Mouse (Mus musculus): Measurements from ENCODE around the gene Prrt2.
A peak's percentile ranks its signal among the peaks of the same experiment; 100 is the strongest.

Prrt2 gene

DNA sequence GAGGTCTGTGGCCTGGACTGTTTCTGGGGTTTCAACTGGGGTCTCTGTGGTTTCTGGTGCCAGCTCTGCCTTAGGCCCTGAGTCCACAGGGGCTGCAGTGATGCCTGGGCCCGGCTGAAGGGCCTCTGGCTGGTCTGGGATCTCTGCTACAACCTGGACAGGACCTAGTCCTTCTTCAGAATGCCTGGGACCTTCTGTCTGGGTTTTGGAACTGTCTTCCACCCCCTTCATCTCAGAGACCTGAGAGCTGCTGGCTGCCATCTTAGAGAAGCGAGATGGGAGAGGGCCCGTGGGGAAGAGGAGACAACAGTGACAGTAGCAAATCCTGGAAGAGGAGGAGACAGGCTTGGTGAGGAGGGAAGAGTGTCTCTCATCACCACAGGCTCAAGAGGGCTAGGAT, 980 bp downstream of the Prrt2 start:
- no peak for DNase-seq (ENCODE audit: low spot score)

DNA sequence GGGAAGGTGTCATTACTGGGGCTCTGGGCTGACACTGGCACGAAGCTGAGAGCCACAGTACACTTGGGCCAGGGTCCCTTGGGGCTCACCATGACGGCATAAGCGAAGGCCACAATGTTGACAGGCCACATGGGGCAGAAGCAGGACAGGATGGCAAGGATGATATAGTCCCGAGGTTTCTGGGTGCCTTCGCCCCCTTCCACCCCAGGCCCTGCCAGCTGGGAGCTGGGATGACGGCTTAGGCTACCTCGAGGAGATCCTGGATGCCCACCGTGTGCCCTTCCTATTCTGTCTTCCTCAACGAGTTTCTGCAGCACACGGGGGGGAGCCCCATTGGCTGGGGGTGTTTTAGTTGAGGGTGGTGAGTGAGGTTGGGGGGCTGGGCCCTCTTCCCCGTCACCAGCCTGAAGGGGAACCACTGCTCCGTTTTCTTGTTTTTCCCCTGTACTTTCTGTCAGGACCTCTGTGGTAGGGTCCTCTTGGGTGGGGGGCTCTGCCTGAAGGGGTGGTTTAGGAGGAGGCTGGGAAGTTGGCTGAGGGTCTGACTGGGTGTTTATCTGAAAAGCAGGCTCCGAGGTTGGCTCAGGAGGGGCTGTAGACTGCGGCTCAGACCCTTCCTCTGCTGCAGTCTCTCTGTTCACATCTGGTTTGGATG, 1.6 kb downstream of the Prrt2 start:
- no peak for DNase-seq (ENCODE audit: low spot score)

- no peak for DNase-seq (ENCODE audit: low spot score)
These were observed 2.4 kb downstream of the Prrt2 start for GRCm38 (mm10) chr7:127018416-127019305.

DNA sequence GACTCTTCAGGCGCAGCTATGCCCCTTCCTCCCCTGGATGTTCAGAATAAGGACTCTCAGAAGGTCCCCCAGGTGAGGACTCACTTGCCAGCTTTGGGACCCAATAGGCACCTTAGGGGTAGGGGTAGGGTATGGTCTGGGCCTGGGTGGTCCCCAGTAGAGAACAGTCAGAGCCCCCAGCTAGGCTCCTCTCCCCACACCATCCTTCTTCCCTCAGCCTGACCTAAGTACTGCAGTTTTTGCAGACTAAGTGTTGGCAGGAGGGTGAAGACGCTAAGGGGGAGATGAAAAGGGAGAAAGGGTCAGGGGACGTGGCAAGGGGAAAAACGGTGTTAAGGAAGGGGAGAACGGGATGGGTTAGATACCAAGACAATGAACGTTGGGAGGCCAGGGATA, 3.1 kb downstream of the Prrt2 start:
- no peak for DNase-seq (ENCODE audit: low spot score)

DNA sequence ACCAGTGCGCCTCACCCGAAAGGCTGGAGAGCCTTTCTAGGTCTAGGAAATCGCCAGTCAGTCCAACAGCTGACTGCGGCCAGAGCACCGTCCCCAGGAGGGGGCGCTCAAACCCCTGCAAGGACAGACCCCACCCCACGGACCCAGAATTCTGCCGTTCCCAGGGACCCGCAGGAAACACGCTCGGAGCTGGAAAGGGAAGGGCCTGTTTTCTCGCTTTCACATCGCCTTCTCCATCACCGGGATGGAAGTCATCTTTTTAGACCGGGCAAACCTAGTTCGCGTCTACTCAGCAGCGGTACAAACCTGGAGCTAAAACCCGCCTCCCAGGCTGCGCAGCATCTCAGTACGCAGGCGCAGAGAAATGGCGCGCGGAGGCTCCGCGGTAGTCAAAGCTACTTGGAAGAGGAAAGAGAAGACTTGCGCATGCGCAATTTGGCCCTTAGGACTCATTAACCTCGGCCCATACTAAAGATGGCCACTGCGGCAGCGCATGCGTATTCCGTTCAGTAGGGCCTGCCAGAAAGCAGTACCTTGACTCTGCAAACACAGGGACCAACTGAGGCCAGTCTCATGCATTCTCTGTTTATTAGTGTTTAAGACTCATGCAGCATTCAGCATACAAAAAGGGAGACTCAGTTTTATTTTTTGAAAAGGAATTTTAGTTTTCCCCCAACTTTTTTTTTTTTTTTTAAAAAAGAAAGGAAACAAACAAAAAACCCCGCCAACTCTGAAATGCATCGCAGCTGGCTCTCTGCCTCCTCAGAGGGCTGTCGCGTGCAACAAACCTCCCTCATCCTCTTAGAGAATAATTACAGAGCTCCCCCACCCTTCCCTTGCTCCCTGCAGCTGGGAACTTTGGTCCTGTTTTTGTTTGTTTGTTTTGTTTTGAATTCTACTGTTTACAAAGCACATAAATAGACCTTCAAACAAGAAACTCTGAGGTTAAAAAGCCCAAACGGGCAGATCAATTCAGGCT, 3.8 kb downstream of the Prrt2 start, which contains the start of gene Pagr1a:
TSS of gene Pagr1a (minus strand) at position 382 of the 979 bp plus-strand sequence.
- peak; percentile 96 for DNase-seq (ENCODE audit: low spot score)

DNA sequence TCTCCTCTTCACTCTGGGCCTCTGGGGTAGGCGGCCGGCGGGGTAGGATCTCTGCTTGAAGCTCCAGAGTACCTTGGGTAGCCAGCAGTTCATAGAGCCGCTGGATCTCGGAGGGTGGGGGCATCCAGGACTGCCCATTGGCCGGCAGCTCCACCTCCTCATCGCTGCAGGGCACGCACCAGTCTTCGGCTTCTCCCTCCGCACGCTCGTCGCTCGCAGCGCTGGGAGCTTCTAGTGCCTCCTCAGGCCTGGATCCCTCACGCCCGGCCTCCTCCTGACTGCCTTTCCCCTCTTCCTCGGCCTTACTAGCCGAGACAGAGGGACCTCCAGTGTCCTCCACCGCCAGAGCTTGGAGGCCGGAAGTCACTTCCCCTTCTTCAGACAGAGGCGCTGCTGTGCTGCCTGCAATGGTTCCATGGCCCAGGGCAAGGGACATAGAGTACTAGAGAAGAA, 4.5 kb downstream of the Prrt2 start:
- no peak for DNase-seq (ENCODE audit: low spot score)

DNA sequence TGATC, 4.7 kb downstream of the Prrt2 start, which contains the start of gene Pagr1b:
TSS of gene Pagr1b (minus strand) at position 4 of the 5 bp plus-strand sequence.
- DNase-seq (ENCODE audit: low spot score) = no peak

GRCm38 (mm10) chr7:127016081-127016480, 4.9 kb downstream of the Prrt2 start:
- no peak for DNase-seq (ENCODE audit: low spot score)

GRCm38 (mm10) chr7:127014993-127015392, 6.0 kb downstream of the Prrt2 start:
- DNase-seq (ENCODE audit: low spot score) = no peak

- DNase-seq (ENCODE audit: low spot score) = no peak
These were observed 6.7 kb downstream of the Prrt2 start, which contains the start of gene Mvp for GRCm38 (mm10) chr7:127014320-127014719. Gene Mvp, minus strand, starts transcription at chr7:127014621.

DNA sequence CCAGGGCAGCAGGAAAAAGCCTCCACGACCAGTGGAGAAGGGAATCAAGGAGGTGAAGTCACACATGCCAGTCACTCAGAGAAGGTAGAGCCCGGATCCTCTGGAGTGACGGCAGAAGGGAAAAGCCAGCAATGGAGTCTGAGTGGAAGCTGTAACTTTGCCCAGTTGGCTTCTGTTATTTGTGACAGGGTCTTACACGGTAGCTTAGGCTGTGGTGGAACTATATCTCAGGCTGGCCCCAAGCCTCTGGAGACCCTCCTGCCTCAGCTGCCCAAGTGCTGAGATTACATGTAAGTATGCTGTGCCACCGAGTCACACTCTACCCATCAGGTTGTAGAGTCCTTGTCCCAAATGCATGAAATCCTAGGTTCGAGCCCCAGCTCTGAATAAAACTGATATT, 7.6 kb downstream of the Prrt2 start:
- DNase-seq (ENCODE audit: low spot score) = no peak

- DNase-seq (ENCODE audit: low spot score) = no peak
These were observed 8.2 kb downstream of the Prrt2 start for GRCm38 (mm10) chr7:127012845-127013244.

GRCm38 (mm10) chr7:127012374-127012773, 8.6 kb downstream of the Prrt2 start:
- no peak for DNase-seq (ENCODE audit: low spot score)

- DNase-seq (ENCODE audit: low spot score) = no peak
These were observed 9.3 kb downstream of the Prrt2 start for GRCm38 (mm10) chr7:127011717-127012116.

DNA sequence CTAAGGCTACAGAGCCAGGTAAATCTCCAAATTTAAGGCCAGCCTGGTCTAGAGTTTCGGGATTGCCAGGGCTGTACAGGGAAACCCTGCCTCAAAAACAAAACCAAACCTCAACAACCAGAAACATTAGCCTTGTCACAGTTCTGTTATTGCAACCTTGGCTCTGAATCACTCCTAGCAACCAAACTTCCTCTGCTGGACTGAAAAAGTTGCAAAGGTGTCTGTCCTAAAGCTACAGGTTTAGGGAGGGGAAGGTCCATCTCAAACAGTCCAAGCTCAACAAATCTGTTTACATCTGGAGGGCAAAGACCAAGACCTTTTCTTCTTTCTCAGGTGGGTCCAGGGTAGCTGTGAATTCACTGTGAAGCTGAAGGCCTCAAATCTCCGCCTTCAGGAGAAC, 10.0 kb downstream of the Prrt2 start:
- DNase-seq (ENCODE audit: low spot score) = no peak

DNA sequence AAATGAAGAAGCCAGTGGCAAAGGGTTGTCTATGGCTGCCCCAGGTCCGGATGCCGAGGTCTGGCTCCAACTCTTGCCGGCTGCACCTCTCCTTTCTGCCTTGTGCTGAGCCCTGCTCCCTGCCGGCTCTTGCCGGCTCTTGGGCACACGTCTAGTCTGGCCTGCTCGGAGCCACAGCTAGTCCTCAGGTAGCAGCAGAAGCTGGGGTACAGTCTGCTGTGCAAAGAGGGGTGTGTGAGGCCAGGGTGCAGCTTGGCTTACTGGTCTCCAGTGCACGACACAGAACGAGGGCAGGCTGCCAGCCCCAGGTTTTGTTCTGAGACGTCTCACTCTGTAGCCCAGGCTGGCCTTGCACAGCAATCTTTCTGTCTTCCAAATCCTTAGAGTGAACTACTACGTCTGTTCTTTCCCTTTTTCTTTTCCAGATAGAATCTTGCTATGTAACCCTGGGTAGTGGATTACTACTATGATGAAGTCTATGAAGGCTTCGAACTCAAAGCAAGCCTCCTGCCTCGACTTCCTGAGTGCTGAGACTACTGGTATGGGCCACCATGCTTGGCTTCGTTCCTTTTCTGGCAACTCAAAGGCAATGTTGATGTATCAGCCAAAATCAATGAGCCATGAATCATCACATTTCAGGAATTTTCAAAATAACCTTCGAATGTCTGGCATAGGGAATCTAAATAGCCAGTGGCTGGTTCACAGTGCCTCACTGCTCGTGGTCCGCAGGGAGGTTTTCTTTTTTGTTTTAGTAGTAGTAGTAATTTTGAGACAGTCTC, 11.5 kb downstream of the Prrt2 start:
- no peak for DNase-seq (ENCODE audit: low spot score)

- DNase-seq (ENCODE audit: low spot score) = peak; percentile 75
These were observed 12.6 kb downstream of the Prrt2 start for GRCm38 (mm10) chr7:127008239-127009019.

- no peak for DNase-seq (ENCODE audit: low spot score)
These were observed 13.5 kb downstream of the Prrt2 start for GRCm38 (mm10) chr7:127007313-127008024.

DNA sequence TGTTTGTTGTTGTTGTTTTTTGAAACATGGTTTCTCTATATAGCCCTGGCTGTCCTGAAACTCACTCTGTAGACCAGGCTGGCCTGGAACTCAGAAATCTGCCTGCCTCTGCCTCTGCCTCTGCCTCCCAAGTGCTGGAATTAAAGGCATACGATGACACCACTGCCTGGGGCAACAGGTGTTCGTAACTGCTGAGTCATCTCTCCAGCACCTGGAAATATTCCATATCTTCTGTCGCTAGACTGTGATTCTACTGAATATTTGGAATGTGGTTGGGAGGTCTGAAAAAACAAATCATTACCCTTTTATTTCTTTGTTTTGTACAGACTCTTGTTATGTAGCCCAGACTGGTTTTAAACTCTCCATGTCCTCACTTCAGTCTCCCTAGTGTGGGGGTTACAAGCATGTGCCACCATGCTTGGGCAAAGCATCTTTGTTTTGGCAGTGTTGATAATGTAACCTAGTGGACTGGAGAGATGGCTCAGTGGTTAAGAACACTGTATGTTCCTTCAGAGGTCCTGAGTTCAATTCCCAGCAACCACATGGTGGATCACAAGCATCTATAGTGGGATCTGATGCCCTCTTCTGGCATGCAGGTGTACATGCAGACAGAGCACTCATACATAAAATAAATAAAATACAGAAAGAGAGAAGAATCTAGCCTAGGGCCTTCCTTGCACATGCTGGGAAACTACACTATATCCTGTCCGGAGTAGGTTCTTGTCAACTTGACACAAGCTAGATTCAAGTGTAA, 16.7 kb downstream of the Prrt2 start:
- DNase-seq (ENCODE audit: low spot score) = no peak

DNA sequence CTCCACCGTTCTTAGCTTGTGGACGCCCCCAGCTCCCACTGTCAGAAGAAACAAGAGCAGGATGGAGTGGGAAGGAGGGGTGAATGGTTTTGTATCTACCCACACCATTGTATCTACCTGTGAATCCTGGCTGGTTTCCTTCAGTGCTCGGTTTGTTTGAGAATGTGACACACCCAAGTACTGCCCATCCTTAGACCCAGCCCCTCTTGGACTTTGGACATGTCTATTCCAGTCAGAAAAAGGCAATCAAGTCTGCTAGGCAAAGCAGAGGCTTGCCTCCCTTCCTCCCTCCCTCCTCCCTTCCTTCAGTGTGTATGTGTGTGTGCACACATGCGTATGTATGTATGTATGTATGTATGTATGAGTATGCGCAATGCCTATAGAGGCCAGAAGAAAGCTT, 17.4 kb downstream of the Prrt2 start:
- no peak for DNase-seq (ENCODE audit: low spot score)

Data from left cerebral cortex, adult 11 months (tissue).